Mouse (Mus musculus): ENCODE results near the gene Git2. TPM values are rescaled to one million over a fixed set of nuclear protein-coding genes. Genes with fewer than 3 reads are reported as not detected.
A peak's percentile ranks its signal among the peaks of the same experiment; 100 is the strongest.

The Git2 gene
- polyA plus RNA-seq, 1 experiment = 221 TPM

GRCm38 (mm10) chr5:114717937-114718336 lies 57.4 kb downstream of the Git2 start:
- Histone ChIP-seq H3K4me1 (replicated peaks; ENCODE audit: control insufficient read depth, insufficient read depth, low read length) (no peaks in the 10 kb centered on the region), H3K36me3 (ENCODE audit: control insufficient read depth, insufficient read depth, low read length) (peaks cover 21% of the 10 kb centered on the region), H3K4me3 (ENCODE audit: control insufficient read depth, insufficient read depth, low read length) (no peak overlapping the region), H3K27ac (ENCODE audit: control insufficient read depth, insufficient read depth, low read length) (no peak overlapping the region), H3K27me3 (ENCODE audit: control insufficient read depth, insufficient read depth, low read length) (no peaks in the 10 kb centered on the region)
- TF ChIP-seq CTCF (IDR thresholded peaks at IDR 0.05; ENCODE audit: borderline replicate concordance, control insufficient read depth, extremely low read depth, insufficient read depth, low read length, poor library complexity) (no peak), POLR2A (IDR thresholded peaks at IDR 0.05; ENCODE audit: control insufficient read depth, extremely low read depth, insufficient read depth, low read length, poor library complexity) (no peak)
- WGBS = 97% methylated on average over 8 of the region's 8 CpGs
- no peak for DNase-seq

GRCm38 (mm10) chr5:114717292-114717691 lies 58.0 kb downstream of the Git2 start:
- Histone ChIP-seq H3K4me3 (ENCODE audit: control insufficient read depth, insufficient read depth, low read length) (no peak overlapping the region), H3K36me3 (ENCODE audit: control insufficient read depth, insufficient read depth, low read length) (peaks cover 21% of the 10 kb centered on the region), H3K4me1 (replicated peaks; ENCODE audit: control insufficient read depth, insufficient read depth, low read length) (no peaks in the 10 kb centered on the region), H3K27ac (ENCODE audit: control insufficient read depth, insufficient read depth, low read length) (no peak overlapping the region), H3K27me3 (ENCODE audit: control insufficient read depth, insufficient read depth, low read length) (no peaks in the 10 kb centered on the region)
- no peak for DNase-seq
- 96% methylated on average over 12 of the region's 12 CpGs for WGBS
- TF ChIP-seq POLR2A (IDR thresholded peaks at IDR 0.05; ENCODE audit: control insufficient read depth, extremely low read depth, insufficient read depth, low read length, poor library complexity) = no peak
- no peak for TF ChIP-seq CTCF (IDR thresholded peaks at IDR 0.05; ENCODE audit: borderline replicate concordance, control insufficient read depth, extremely low read depth, insufficient read depth, low read length, poor library complexity)

- TF ChIP-seq POLR2A (IDR thresholded peaks at IDR 0.05; ENCODE audit: control insufficient read depth, extremely low read depth, insufficient read depth, low read length, poor library complexity) (no peak), CTCF (IDR thresholded peaks at IDR 0.05; ENCODE audit: borderline replicate concordance, control insufficient read depth, extremely low read depth, insufficient read depth, low read length, poor library complexity) (no peak)
Measured at GRCm38 (mm10) chr5:114714551-114714950, 60.8 kb downstream of the Git2 start.

GRCm38 (mm10) chr5:114709357-114709756 lies 66.0 kb downstream of the Git2 start:
- Histone ChIP-seq H3K36me3 (ENCODE audit: control insufficient read depth, insufficient read depth, low read length) (0 out of 2 replicates have a peak, but pooled peaks cover 5% of the 10 kb centered on the region), H3K27ac (ENCODE audit: control insufficient read depth, insufficient read depth, low read length) (no peak overlapping the region), H3K27me3 (ENCODE audit: control insufficient read depth, insufficient read depth, low read length) (no peaks in the 10 kb centered on the region), H3K4me3 (ENCODE audit: control insufficient read depth, insufficient read depth, low read length) (peak overlapping the region; percentile 27), H3K4me1 (replicated peaks; ENCODE audit: control insufficient read depth, insufficient read depth, low read length) (peaks cover 12% of the 10 kb centered on the region; the same call in 1 of the 2 replicates)
- no peak for TF ChIP-seq POLR2A (IDR thresholded peaks at IDR 0.05; ENCODE audit: control insufficient read depth, extremely low read depth, insufficient read depth, low read length, poor library complexity)
- TF ChIP-seq CTCF (IDR thresholded peaks at IDR 0.05; ENCODE audit: borderline replicate concordance, control insufficient read depth, extremely low read depth, insufficient read depth, low read length, poor library complexity) = no peak
- DNase-seq = no peak
- 71% methylated on average over 21 of the region's 21 CpGs for WGBS

More at GRCm38 (mm10) chr5:114714551-114714950, 60.8 kb downstream of the Git2 start:
- Histone ChIP-seq H3K4me1 (replicated peaks; ENCODE audit: control insufficient read depth, insufficient read depth, low read length) (peaks cover 5% of the 10 kb centered on the region; the same call in 1 of the 2 replicates), H3K36me3 (ENCODE audit: control insufficient read depth, insufficient read depth, low read length) (peaks cover 26% of the 10 kb centered on the region), H3K27me3 (ENCODE audit: control insufficient read depth, insufficient read depth, low read length) (no peaks in the 10 kb centered on the region), H3K27ac (ENCODE audit: control insufficient read depth, insufficient read depth, low read length) (no peak overlapping the region), H3K4me3 (ENCODE audit: control insufficient read depth, insufficient read depth, low read length) (no peak overlapping the region)
- WGBS = 97% methylated on average over 18 of the region's 18 CpGs
- no peak for DNase-seq

- Histone ChIP-seq H3K27ac (ENCODE audit: control insufficient read depth, insufficient read depth, low read length) (no peak overlapping the region), H3K4me1 (replicated peaks; ENCODE audit: control insufficient read depth, insufficient read depth, low read length) (peaks cover 12% of the 10 kb centered on the region; the same call in 1 of the 2 replicates), H3K4me3 (ENCODE audit: control insufficient read depth, insufficient read depth, low read length) (no peak overlapping the region), H3K27me3 (ENCODE audit: control insufficient read depth, insufficient read depth, low read length) (no peaks in the 10 kb centered on the region), H3K36me3 (ENCODE audit: control insufficient read depth, insufficient read depth, low read length) (0 out of 2 replicates have a peak, but pooled peaks cover 5% of the 10 kb centered on the region)
- no peak for DNase-seq
- no peak for TF ChIP-seq CTCF (IDR thresholded peaks at IDR 0.05; ENCODE audit: borderline replicate concordance, control insufficient read depth, extremely low read depth, insufficient read depth, low read length, poor library complexity)
- TF ChIP-seq POLR2A (IDR thresholded peaks at IDR 0.05; ENCODE audit: control insufficient read depth, extremely low read depth, insufficient read depth, low read length, poor library complexity) = no peak
- 67% methylated on average over 15 of the region's 15 CpGs for WGBS
Measured at GRCm38 (mm10) chr5:114708491-114708890, 66.8 kb downstream of the Git2 start.

- peak within 1 kb of the TSS; percentile 66 for H3K4me3 ChIP-seq (ENCODE audit: control insufficient read depth, insufficient read depth, low read length)
- no peak within 1 kb of the TSS for H3K27ac ChIP-seq (ENCODE audit: control insufficient read depth, insufficient read depth, low read length)
- WGBS = 11% methylated on average over 49 of the region's 49 CpGs
- H3K4me1 ChIP-seq (replicated peaks; ENCODE audit: control insufficient read depth, insufficient read depth, low read length) = peaks cover 12% of the 10 kb centered on the region; the same call in 1 of the 2 replicates
- peak; percentile 88 for TF ChIP-seq CTCF (IDR thresholded peaks at IDR 0.05; ENCODE audit: borderline replicate concordance, control insufficient read depth, extremely low read depth, insufficient read depth, low read length, poor library complexity)
- TF ChIP-seq POLR2A (IDR thresholded peaks at IDR 0.05; ENCODE audit: control insufficient read depth, extremely low read depth, insufficient read depth, low read length, poor library complexity) = no peak
- H3K27me3 ChIP-seq (ENCODE audit: control insufficient read depth, insufficient read depth, low read length) = no peaks in the 10 kb centered on the region
- 0 out of 2 replicates have a peak, but pooled peaks cover 5% of the 10 kb centered on the region for H3K36me3 ChIP-seq (ENCODE audit: control insufficient read depth, insufficient read depth, low read length)
- peak; percentile 93 for DNase-seq
Measured at GRCm38 (mm10) chr5:114707265-114708068, 67.8 kb downstream of the Git2 start, which contains the start of gene Tchp. Gene Tchp, plus strand, starts transcription at chr5:114707760.

Data from thymus, adult 2 months (tissue).